Mouse (Mus musculus): ENCODE measurements around the gene Spred2. TPM values are rescaled to one million over a fixed set of nuclear protein-coding genes. Genes with fewer than 3 reads are reported as not detected.

The Spred2 gene
- polyA plus RNA-seq, 1 experiment from 2014 or later: 6.5 TPM

DNA sequence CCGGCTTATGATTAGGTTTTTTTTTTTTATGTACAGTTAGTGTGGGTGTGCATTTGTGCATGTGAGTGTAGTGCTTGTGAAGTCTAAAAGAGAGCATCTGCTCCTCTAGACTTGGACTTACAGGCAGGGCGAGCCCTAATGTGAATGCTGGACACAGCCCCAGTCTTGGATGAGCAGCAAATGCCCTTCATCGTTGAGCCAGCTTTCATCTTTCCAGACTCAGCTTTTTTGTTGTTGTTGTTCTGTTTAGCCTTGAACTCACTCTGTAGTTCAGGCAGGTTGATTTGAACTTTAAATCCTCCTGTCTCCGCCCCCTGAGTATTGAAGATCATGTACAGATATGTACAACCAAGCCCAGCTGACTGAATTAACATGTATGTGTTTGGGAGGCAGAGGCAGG, 4.5 kb downstream of the Spred2 start:
- Histone ChIP-seq H3K4me1 (replicated peaks) (peaks cover 36% of the 10 kb centered on the region), H3K9ac (no peak overlapping the region), H3K36me3 (no peaks in the 10 kb centered on the region), H3K4me3 (no peak overlapping the region), H3K9me3 (no peaks in the 10 kb centered on the region), H3K4me2 (no peak overlapping the region), H3K27me3 (no peaks in the 10 kb centered on the region), H3K27ac (replicated peaks) (no peak overlapping the region)
- ATAC-seq (ENCODE audit: low read depth): no peak
- WGBS: 92% methylated on average over 4 of the region's 4 CpGs

DNA sequence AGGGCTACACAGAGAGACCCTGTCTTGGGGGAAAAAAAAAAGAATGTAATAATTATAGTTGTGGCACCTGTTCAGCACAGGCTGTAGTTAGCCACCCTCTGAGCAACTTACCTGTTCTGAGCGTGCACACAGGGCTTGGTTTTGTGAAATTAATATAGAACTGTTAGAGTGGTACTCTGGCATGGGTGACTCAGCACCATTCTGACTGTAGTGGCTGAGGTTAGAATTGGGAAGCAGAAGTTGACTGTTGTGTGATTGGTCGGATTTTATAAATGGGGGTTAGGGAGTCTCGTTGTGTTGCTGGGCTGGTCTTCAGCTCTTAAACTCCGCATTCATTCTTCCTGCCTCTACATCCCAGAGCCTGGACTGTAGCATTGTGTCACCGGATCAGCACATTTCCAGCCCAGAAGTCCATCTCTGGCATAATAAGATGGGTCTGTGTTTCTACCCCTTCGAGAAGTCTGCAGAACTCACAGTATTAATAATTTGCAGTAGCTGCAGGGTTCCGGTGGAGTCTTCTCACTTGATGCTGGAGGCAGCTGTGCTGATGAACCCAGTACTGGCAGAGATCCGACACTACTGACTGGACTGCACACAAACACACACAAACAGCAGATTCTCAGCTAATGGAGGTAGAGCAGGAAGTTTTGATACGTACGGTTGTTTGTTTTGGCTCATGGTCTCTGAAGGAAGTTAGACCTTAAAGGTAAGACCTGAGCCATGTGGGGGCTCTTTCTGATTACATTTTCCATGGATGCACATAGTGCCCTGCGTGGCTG, 5.1 kb downstream of the Spred2 start:
- H3K9me3 ChIP-seq: no peaks in the 10 kb centered on the region
- 80% methylated on average over 11 of the region's 11 CpGs for WGBS
- no peak overlapping the region for H3K4me2 ChIP-seq
- no peak overlapping the region for H3K27ac ChIP-seq (replicated peaks)
- H3K36me3 ChIP-seq: no peaks in the 10 kb centered on the region
- ATAC-seq (ENCODE audit: low read depth): no peak
- no peak overlapping the region for H3K9ac ChIP-seq
- no peaks in the 10 kb centered on the region for H3K27me3 ChIP-seq
- peaks cover 36% of the 10 kb centered on the region for H3K4me1 ChIP-seq (replicated peaks)
- no peak overlapping the region for H3K4me3 ChIP-seq

DNA sequence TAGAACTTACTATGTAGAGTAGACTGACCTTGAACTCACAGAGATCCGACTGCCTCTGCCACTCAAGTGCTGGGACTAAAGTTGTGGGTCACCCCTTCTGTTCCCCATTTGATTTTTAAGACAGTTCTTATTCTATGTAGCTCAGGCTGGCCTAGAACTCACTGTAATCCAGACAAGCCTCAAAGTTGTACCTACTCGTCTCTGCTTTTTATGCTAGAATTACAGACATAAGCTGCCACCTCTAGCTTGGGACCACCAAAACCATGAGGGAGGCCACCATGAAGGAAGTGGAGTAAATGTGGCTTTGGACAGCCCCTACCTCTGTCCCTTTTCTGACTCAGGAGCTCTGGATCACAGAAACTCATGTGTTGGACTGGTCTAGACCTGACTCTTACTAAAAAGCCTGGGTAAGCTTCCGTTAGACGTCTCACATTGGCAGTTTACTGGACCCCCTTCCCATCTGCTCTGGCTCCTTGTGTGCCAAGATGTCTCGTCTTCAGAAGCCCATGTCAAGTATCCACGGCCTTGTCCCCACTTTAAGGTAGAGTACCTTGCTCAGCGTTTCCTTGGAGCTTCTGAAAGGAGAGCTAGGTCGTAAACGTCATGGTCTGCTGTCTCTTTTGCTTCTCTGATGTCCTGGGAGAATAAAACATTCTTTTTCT, 7.5 kb downstream of the Spred2 start:
- H3K27ac ChIP-seq (replicated peaks): no peak overlapping the region
- H3K36me3 ChIP-seq: no peaks in the 10 kb centered on the region
- H3K9me3 ChIP-seq: no peaks in the 10 kb centered on the region
- no peaks in the 10 kb centered on the region for H3K27me3 ChIP-seq
- H3K4me3 ChIP-seq: no peak overlapping the region
- H3K4me2 ChIP-seq: no peak overlapping the region
- H3K9ac ChIP-seq: no peak overlapping the region
- 90% methylated on average over 9 of the region's 9 CpGs for WGBS
- no peak for ATAC-seq (ENCODE audit: low read depth)
- H3K4me1 ChIP-seq (replicated peaks): peaks cover 41% of the 10 kb centered on the region

DNA sequence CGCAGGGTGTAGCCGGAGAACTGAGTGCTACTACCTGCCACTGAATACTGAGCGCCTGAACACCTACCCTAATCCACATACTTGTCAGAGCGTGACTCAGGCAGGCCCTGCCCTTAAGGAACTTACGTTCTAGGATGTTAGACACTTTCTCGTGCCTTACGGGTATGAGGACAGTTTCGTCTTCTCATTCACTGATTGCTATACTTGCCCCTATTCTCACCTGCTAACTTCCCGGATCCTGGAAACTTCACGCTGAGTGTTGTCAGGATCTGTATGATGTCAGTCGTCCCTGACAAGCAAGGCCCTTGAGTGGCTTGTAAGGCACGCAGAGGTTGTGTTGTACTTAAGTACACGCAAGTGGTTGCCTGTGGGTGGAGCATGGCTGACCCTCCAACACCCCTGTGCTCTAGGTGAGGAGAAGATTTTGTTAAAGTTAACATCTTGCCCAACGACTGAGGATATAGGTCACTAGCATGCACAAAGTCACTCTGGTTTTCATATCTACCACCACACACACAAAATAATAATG, 8.9 kb downstream of the Spred2 start:
- H3K9ac ChIP-seq: no peak overlapping the region
- H3K4me3 ChIP-seq: no peak overlapping the region
- H3K4me2 ChIP-seq: no peak overlapping the region
- peaks cover 33% of the 10 kb centered on the region for H3K4me1 ChIP-seq (replicated peaks)
- WGBS: 92% methylated on average over 14 of the region's 14 CpGs
- no peak overlapping the region for H3K27ac ChIP-seq (replicated peaks)
- no peaks in the 10 kb centered on the region for H3K27me3 ChIP-seq
- no peak for ATAC-seq (ENCODE audit: low read depth)
- no peaks in the 10 kb centered on the region for H3K9me3 ChIP-seq
- H3K36me3 ChIP-seq: no peaks in the 10 kb centered on the region

DNA sequence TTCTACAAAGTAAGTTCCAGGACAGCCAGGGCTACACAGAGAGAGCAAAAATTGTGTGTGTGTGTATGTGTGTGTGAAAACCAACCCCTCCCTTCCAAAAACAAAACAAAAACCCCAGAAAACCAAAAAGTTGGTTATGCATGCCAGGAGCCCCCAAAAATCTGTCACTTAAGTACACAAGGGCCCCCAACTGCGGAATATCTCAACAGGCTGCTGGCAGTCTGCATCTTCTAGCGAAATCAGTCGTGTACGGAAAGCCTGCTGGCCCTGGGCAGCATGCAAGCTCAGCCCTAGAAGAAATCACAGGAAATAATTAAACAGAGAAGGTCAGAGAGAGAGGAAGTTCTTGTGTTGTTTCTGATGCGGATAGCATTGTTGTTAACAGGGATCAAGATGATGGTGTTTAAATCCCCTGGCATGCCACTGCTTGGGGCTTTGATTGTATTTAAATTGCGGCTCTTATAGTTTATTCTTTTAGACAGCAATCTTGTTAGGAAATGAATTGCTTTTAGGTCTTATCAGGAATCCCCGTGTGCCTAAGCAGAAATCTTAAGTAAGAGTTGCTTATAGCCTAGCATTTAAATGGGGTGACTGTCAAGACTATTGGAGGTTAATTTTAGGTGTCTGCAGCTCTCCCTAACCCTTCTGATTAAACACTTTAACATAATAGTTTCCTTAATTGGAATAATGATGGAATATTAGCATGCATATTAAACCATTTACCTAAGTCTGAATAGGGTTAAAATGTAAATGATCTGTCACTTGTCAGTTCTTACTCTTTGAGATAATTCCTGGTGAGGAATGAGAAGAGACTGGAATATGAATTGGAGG, 11.6 kb downstream of the Spred2 start:
- Histone ChIP-seq H3K27me3 (no peaks in the 10 kb centered on the region), H3K4me3 (no peak overlapping the region), H3K4me2 (no peak overlapping the region), H3K9ac (no peak overlapping the region), H3K36me3 (no peaks in the 10 kb centered on the region), H3K27ac (replicated peaks) (no peak overlapping the region), H3K4me1 (replicated peaks) (peaks cover 21% of the 10 kb centered on the region), H3K9me3 (no peaks in the 10 kb centered on the region)
- ATAC-seq (ENCODE audit: low read depth): no peak
- 58% methylated on average over 7 of the region's 7 CpGs for WGBS

DNA sequence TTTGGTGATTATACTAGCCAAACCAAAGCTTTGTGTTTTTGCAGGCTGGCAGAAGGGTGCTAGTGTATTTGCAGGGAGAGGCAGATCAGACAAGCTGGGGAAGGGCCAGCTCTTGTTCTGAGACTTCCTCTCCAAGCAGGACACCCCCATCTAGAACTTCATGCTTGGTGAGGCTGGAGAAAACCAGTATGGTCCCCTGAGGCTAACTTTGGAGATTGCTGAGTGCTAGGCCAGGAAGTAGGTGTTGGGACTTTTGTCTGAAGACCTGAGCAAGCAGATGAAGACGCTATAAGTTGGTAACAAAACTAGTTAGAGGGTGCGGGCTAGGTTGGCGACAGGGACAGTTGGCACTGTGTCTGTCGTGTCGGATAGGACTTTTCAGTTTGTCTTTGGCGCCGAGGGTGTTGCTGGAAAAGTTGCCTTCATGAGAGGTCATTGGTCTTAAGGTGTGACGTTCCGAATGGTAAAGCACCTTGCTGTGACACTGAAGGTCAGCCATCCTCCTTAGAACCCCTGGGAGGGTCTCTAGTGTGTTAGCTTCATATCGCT, 14.4 kb downstream of the Spred2 start:
- H3K36me3 ChIP-seq: no peaks in the 10 kb centered on the region
- H3K9ac ChIP-seq: no peak overlapping the region
- H3K9me3 ChIP-seq: no peaks in the 10 kb centered on the region
- no peak overlapping the region for H3K4me3 ChIP-seq
- H3K4me1 ChIP-seq (replicated peaks): peaks cover 34% of the 10 kb centered on the region
- H3K27me3 ChIP-seq: no peaks in the 10 kb centered on the region
- no peak for ATAC-seq (ENCODE audit: low read depth)
- WGBS: 93% methylated on average over 10 of the region's 10 CpGs
- H3K27ac ChIP-seq (replicated peaks): no peak overlapping the region
- H3K4me2 ChIP-seq: no peak overlapping the region

DNA sequence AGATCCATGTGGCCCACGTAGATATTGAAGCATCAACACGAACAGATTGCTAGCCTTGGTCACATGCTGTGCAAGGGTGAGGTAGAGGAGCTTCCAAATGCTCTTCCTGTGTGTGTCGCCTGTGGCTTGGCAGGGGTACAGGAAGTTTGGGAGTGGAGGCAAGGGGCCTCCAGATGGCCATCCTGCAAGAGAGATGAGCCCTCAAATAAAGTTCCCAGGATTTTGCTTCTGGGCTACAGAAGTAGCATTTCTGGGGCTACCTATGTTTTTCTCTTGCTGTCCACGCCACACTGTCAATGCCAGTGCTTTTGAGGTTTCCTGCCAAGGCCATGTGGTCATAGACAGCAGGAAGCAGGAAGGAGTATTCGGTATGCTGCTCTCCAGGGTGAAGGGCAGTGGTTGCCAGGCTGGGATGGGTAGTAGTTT, 15.1 kb downstream of the Spred2 start:
- Histone ChIP-seq H3K9me3 (no peaks in the 10 kb centered on the region), H3K4me2 (no peak overlapping the region), H3K9ac (no peak overlapping the region), H3K36me3 (no peaks in the 10 kb centered on the region), H3K27ac (replicated peaks) (no peak overlapping the region), H3K4me3 (no peak overlapping the region), H3K4me1 (replicated peaks) (peaks cover 36% of the 10 kb centered on the region), H3K27me3 (no peaks in the 10 kb centered on the region)
- 83% methylated on average over 5 of the region's 5 CpGs for WGBS
- no peak for ATAC-seq (ENCODE audit: low read depth)

DNA sequence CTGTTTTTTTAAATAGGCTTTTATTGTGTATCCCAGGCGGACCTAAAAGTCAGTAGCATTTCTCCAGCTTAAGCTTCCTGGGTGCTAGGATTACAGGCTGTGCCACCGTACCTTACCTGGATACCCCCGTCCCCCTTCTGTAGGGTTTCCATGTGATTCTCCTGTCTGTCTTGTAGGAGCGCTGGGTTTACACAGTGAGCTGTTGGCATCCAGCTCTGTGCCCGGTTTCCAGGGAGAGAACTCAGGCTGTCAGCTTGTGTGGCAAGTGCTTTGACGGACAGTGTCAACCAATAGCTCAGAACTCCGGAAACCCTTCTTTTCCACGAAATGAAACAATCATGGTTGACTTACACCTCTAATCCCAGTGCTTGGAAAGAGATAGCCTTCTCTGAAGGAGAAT, 15.7 kb downstream of the Spred2 start:
- no peak overlapping the region for H3K27ac ChIP-seq (replicated peaks)
- no peak overlapping the region for H3K9ac ChIP-seq
- H3K36me3 ChIP-seq: no peaks in the 10 kb centered on the region
- WGBS: 94% methylated on average over 8 of the region's 8 CpGs
- no peak overlapping the region for H3K4me3 ChIP-seq
- H3K27me3 ChIP-seq: no peaks in the 10 kb centered on the region
- H3K4me2 ChIP-seq: no peak overlapping the region
- peaks cover 40% of the 10 kb centered on the region for H3K4me1 ChIP-seq (replicated peaks)
- no peak for ATAC-seq (ENCODE audit: low read depth)
- H3K9me3 ChIP-seq: no peaks in the 10 kb centered on the region

DNA sequence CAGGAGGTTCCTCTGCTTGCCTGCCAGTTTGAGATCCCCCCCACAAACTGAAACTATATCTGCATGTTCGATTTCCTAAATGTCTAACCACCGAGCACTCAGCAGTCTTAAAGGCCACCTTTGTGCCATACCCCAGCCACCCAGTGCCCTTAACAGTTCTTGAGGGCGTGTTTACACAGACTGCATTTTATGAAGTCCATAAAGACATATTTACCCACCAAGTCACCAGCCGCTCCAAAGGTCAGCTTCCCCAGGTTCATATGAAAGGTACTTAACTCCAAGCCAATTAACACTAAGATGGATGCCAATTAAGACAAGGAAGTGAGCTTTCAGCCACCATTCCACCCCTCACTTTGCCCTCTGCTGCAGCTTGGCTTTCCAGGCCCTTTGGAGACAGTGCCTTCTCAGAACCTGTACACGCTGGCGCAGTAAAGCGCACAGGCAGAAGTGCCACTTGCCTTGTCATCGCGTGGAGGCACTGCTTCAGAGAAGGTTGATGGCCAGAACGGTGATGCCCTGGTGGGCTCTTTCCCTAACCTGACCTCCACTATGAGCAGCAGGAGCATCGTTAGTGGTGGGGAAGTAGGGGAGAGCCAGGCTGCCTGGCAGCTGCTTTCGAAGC, 17.1 kb downstream of the Spred2 start:
- 80% methylated on average over 12 of the region's 12 CpGs for WGBS
- Histone ChIP-seq H3K9me3 (no peaks in the 10 kb centered on the region), H3K4me1 (replicated peaks) (peaks cover 37% of the 10 kb centered on the region), H3K27me3 (no peaks in the 10 kb centered on the region), H3K27ac (replicated peaks) (no peak overlapping the region), H3K4me2 (no peak overlapping the region), H3K4me3 (no peak overlapping the region), H3K9ac (no peak overlapping the region), H3K36me3 (no peaks in the 10 kb centered on the region)
- peak; percentile 33; the same call in 1 of the 2 replicates for ATAC-seq (ENCODE audit: low read depth)

DNA sequence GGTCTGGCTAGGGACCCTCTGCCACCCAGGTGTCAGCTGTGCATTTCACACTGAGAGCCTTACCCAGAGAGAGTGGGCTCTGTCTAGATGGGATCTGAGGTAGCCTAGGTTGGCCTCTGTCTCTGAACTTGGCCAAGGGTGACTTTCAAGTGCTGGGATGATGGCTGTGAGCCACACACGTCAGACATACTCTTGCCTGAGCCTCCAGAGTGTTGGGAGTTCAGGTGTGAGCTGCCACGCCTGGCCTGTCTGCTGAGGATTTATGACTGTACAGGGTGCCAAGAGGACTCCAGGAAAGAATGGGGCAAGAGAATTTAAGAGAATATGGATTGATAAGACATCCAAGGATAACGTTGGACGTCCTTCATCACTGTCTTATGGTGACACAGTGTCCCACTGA, 17.8 kb downstream of the Spred2 start:
- ATAC-seq (ENCODE audit: low read depth): no peak
- no peaks in the 10 kb centered on the region for H3K9me3 ChIP-seq
- no peak overlapping the region for H3K4me2 ChIP-seq
- H3K9ac ChIP-seq: no peak overlapping the region
- 85% methylated on average over 4 of the region's 4 CpGs for WGBS
- H3K36me3 ChIP-seq: no peaks in the 10 kb centered on the region
- H3K27me3 ChIP-seq: no peaks in the 10 kb centered on the region
- peaks cover 30% of the 10 kb centered on the region for H3K4me1 ChIP-seq (replicated peaks)
- no peak overlapping the region for H3K27ac ChIP-seq (replicated peaks)
- no peak overlapping the region for H3K4me3 ChIP-seq

DNA sequence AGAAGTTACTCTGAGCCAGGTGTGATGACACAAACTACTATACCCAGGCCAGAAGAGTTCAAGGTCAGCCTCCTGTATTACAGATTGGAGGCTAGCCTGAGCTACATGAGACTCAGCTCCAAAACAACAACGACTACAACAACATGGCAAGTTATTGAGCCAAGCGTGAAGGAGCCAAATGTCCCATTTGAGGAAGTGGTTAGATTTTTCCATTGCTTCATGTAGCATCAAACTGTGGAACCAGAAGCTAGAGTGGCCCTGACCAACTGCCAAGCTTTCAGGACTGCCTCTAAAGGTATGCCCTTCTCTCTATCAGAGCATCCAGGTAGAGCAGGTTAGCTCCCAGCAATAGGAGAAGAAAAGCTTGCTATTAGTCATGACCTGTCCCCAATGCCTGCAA, 19.6 kb downstream of the Spred2 start:
- over 99% methylated on average over 2 of the region's 2 CpGs for WGBS
- H3K9ac ChIP-seq: no peak overlapping the region
- H3K27me3 ChIP-seq: no peaks in the 10 kb centered on the region
- peaks cover 44% of the 10 kb centered on the region for H3K4me1 ChIP-seq (replicated peaks)
- no peaks in the 10 kb centered on the region for H3K36me3 ChIP-seq
- no peak overlapping the region for H3K4me2 ChIP-seq
- no peak for ATAC-seq (ENCODE audit: low read depth)
- no peaks in the 10 kb centered on the region for H3K9me3 ChIP-seq
- H3K4me3 ChIP-seq: no peak overlapping the region
- no peak overlapping the region for H3K27ac ChIP-seq (replicated peaks)

All from neural tube, embryonic 13.5 days (tissue).